Mouse (Mus musculus): Measurements from ENCODE around the gene E330017A01Rik.
"Not testable (repeated sequence)": the region's sequence is repeated elsewhere in the genome, so short reads cannot be mapped to it uniquely, and the experiment has no call there.

The E330017A01Rik gene

DNA sequence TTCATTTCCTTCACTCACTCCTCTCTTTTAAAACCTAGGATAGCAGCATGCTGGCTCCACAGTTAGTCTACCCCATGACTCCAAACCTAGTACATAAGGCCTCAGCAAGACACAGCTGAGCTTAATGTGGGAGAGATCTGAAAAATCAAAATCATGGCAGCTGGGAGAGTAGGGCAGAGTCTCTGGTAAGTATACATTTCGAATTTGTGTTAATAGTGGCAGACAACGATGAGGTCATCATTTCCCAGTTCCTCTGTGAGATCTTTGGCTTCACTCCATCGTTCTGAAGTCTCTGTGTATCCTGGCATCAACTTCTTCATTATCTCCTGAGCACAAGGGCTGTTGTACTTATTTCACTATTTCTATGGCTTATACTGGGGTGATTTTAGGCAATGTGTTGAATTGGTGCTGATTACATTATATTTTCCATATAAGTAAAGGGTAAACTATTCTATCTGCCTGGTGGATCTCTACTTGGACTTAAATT is at the start of gene E330017A01Rik:
Gene E330017A01Rik, minus strand, starts transcription at position 51 of the 487 bp plus-strand sequence.
- DNase-seq (ENCODE audit: low spot score in 2 of 2), result no peak

DNA sequence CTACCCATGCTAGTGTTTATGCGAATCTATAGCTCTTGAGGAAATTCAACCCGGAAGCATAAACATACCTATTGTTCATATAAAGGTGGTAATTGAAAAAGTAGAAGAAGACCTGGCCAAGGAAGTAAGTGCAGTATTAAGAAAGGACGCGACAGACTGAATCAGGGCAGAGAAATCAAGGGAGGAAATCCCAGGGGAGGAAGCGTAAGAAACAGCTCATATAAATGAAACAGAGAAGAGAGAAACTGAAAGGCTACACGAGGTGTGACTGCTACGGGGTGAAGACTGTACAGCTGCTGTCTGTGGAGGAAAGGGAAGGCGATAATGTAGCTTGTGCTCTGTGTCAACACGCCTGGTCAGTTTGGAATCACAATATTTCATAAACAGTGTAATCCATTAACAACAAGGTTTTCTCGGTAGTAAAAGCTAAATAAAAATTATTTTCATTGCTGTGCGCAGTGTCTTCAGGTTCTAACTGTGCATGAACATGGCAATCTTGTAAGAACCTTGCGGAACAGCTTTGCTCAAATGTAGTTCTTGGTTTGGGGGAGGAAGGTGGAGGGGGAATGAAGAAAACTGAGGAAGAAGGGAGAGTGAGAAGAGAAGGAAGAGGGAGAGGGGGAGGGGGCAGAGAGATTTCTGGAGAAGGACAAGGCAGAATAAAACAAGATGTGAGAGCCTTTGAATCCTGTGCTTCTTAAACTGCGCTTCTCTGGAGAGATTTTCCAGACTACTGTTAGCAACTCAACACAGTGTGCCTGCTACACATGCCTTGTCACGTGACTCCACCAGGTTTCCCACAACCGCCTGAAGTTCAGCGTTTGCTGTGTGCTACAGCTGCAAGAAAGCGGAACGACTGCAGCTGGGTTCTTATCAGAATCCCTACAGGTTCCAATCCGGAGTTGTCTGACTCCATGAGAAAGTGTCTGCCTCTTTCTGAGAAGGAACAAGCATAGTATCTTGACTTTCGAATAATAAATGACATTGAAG is 47.3 kb upstream of the E330017A01Rik start:
- no peak for DNase-seq (ENCODE audit: low spot score in 2 of 2)

DNA sequence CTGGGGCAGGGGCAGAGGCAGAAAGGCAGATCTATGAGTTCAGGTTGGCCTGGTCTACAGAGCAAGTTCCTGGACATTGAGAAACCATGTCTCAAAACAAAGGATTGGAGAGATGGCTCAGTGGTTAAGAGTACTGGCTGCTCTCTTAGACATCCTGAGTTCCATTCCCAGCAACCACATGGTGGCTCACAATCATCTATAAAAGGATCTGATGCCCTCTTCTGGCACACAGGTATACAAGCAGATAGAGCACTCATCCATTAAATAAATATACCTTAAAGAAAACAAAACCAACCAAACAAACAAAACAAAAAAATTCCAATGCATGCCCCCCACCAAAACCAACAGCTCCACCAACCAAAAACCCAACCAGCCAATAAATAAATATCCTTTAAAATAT is 46.0 kb upstream of the E330017A01Rik start:
- no peak for DNase-seq (ENCODE audit: low spot score in 2 of 2)

DNA sequence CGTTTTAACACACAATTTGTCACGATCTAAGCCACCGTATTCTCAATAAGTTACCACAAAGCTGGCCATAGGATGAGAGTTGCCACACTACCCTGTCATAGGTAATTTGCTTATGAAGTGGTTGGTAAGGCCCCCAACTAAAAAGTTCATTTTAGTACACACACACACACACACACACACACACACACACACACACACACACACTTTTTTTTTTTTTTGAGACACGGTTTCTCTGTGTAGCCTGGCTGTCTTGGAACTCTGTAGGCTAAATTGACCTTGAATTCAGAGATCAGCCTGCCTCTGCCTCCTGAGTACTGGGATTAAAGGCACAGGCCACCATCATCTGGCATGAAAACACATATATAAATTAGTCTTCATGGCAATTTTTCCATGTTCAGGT is 45.4 kb upstream of the E330017A01Rik start:
- no peak for DNase-seq (ENCODE audit: low spot score in 2 of 2)

DNA sequence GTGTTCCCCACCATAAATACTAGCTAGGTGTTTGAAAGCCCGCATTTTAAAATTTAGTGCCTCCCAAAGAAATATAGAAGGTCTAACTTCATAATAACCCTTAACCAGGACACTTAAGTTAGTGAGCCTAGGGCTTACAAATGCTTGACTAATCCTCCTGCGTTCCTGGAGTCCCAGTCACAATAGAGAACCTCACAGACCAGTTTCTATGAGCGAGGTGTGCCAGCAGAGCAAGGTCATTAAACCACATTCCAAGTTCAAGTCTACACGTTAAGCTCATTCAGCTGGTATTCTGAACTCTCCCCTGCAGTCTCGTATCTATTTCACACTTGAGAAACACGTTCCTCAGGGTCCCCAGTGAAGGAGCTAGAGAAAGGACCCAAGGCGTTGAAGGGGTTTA is 44.3 kb upstream of the E330017A01Rik start:
- DNase-seq (ENCODE audit: low spot score in 2 of 2), result peak; percentile 14 to 20

DNA sequence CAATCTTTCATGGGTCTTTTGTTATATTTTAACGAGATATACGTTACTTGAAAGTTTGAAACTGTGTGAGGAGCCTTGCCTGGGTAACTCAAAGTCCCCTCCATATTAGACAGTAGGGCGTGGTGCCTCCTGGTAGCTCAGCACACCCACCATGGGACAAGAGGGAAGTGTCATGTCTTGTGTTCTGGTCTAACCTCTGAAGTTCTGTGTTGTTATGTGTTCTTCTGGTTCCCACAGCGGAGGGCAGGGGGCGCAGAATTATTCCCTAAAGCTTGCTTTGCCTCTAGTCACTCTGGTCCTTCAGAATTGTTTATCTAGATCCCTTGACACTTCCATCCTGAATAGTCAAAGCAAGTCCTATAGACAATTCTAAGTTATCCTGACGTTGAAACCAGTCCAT is 43.5 kb upstream of the E330017A01Rik start:
- DNase-seq (ENCODE audit: low spot score in 2 of 2), result no peak

DNA sequence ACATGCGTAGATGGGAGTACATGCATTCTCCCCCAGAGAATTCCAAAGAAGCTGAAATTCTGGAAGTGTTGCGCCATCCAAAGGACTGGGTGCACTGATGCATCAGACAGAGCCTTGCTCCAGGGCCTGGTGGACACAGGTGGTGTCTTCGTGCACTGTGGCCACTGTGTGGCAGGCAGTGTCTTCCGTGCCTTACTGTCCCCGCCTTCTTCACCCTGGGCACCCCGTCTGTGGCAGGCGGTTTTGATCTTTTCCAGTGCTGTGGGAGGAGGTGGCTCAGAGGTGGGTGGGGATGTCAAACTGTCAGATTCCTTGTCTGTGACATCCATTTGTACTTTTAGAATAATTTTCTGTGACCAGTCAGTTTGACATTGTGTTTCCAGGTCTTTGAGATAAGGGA is 40.1 kb upstream of the E330017A01Rik start:
- no peak for DNase-seq (ENCODE audit: low spot score in 2 of 2)

DNA sequence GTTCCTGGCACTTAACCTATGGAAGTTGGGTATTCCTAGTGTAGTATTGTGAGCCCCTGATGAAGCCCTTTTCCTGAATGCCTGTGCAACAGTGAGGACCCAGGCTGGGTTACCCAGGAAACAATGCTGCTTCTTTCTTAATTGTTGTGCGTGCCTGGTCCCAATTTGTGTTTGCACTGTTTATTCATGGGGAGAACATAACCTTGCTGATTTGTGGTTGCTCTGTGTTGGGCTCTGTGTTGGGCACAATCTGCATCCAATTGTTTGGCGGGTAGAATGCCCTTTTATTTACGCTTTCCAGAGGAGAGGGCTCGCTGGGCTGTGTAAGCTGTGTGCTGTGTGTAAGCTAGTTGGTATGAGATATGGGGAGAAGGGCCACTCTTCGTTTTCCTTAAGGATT is 39.0 kb upstream of the E330017A01Rik start:
- DNase-seq (ENCODE audit: low spot score in 2 of 2), result no peak

DNA sequence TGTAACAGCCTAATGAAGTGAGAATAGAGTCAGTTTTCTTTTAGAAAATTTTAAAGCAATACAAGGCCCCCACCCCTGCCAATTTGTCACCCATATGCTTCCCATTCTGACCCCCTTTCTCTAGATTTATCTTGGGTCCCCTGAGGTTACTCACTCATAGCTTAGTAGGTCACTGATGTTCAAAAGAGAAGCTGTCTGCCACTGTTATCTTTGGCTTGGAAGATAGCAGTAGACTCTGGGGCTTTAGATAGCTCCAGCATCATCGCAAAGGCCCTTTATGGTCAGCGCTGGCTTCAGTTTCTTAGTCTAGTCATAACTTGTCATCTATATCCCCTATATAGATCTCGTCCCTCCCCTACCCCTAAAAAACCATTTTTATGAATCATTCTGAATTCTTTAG is 38.1 kb upstream of the E330017A01Rik start:
- no peak for DNase-seq (ENCODE audit: low spot score in 2 of 2)

DNA sequence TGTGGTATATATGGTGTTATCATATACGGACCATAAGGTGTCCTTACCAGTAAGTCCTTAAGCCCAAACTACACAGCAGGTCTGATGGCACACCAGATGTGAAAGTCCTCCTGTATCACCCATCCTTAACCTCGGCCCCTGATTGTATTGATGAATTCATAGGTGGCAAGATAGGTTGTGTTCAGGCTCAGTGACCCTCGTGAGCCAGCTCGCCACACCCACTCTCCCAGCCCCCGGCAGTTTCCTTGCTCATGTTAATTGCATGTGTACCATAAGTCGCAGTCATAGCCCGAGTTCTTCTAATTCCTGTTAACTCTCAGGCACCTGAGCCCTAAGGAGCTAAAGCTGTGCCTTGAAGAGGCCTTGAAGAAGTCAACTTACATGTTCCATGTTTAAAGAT is 37.6 kb upstream of the E330017A01Rik start:
- DNase-seq (ENCODE audit: low spot score in 2 of 2), result no peak

DNA sequence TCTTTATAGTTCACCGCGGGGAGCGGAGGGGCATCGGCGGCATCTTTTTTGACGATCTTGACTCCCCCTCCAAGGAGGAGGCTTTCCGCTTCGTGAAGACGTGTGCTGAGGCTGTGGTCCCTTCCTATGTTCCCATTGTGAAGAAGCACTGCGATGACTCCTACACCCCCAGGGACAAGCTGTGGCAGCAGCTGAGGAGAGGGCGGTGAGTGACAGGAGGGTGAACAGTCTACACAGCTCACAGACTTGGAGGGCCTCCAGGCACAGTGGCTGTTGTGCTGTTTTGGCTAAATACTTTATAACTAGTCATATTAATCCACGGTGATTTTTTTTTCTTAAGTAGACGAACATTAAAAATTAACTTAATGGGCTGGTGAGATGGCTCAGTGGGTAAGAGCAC is 36.7 kb upstream of the E330017A01Rik start:
- no peak for DNase-seq (ENCODE audit: low spot score in 2 of 2)

DNA sequence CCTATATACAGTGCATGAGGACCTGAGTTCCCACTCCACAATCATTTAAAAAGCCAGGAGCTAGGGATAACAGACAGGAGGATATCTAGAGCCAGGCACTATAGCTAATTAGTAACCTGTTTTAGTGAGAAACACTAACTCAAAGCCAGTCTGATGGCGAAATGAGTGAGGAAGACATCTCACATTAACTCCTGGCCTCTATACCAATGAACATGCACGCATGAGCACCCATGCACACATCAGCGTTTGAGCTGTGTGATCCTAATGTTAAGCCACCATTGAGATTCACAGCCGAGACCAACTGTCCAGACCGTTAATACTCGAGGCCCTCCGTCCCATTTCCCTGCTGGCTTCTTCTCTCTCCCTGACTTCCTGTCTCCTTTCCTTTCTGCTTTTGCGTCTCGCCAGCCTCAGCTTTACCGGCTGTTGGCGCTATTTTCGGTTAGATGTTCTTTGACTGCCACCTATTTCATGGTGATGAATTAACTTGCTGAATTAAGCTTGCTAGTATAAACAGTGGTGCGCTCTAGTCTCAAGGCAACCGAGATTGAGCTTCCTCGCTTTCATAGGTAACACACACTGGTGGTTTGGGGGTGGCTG is 35.4 kb upstream of the E330017A01Rik start:
- no peak for DNase-seq (ENCODE audit: low spot score in 2 of 2)

DNA sequence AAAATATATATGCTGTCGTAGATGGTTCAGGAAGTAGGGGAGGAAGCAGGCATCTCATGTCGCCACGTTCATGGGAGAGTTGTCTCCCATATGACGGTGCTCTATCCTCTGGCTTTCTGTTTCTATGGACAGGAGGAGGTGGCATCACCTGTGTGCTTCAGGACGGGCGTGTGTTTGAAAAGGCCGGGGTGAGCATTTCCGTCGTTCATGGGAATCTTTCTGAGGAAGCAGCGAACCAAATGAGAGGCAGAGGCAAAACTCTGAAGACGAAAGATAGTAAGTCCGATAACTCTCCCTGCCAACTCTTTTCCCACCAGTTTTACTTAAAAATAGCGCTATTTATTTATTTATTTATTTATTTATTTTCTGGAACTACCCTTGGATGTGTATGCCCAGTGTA is 33.9 kb upstream of the E330017A01Rik start:
- no peak for DNase-seq (ENCODE audit: low spot score in 2 of 2)

DNA sequence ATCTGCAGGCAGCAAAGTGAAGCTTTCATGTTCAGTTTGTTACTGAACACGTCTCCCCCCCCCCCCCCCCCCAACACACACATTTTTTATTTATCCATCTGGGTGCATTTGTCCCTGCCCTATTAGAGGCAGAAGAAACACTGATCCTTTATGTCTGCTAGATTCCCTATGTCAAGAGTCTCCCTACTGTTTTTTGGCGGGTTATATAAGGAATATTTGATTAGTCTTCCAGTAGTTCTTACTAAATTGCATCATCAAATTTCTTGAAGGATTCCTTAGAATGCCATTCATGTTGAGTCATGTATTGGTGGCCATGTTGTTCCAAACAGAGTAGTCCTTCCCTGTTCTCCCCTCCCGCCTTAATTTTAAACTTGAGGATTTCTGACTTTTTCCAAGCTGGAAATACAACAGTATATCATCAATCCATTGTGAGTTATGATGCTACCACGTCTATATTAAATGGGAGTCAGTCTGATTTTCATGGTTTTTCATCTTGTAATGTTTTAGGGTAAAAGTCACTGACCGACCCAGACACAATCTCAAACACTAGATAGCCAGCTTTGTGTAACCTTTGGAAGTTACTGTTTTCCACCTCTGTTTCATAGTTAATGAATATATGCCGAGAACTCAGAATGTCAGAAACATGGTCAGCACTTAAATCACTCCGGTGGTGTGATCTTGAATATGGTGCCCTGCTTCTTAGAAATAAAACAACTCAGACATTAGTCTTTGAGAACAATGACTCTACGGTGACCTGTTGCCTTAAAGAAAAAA is 32.9 kb upstream of the E330017A01Rik start:
- no peak for DNase-seq (ENCODE audit: low spot score in 2 of 2)

DNA sequence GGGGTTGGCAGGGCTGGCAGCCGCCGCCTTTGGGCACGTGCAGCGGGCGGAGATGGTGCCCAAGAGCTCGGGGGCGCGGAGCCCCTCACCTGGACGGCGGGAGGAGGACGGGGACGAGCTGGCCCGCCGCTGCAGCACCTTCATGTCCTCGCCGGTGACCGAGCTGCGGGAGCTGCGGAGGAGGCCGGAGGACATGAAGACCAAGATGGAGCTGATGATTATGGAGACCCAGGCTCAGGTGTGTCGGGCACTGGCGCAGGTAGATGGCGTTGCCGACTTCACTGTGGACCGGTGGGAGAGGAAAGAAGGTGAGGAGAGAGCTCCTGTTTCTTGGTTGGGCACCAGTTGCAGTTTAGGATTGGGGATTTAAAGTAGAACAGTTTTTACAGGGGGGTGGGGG is 32.1 kb upstream of the E330017A01Rik start:
- DNase-seq (ENCODE audit: low spot score in 2 of 2), result peak in 1 of 2 experiments; percentile 16

DNA sequence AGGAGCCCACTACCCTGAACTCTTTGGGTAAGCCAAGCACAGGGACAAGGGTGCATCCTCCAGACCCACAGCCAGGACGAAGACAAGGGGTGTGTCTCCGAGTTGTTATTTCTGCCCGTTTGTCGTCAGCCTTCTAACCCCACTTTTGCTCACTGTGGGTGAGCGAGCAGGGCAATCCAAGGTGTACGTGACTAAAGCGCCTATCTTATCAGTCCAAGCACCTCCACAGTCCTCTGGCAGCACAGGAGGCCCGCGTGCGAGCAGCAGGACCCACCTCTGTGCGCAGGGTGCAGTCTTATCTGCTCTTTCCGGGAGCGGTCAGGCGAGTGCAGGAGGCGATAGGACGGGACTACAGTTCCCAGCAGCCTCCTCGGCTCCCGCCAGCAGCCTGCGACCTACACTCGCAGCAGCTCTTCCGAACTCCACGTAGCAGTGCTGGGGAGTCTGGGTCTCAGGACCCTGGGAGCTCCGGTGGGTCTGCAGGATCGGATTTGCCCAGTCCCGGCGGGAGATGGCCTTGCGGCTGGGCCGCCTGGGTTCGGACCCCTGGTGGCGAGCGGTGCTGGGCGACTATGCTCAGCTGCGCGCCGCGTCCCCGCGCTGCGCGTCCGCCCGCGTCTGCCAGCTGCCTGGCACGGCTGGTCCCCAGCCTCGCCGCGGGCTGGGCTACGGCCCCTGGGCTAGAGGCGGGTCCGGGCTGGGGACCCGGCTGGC is 31.5 kb upstream of the E330017A01Rik start, which contains the start of gene Cpox:
Gene Cpox, plus strand, starts transcription at position 376 of the 714 bp plus-strand sequence.
- peak; percentile 77 to 82 for DNase-seq (ENCODE audit: low spot score in 2 of 2)

DNA sequence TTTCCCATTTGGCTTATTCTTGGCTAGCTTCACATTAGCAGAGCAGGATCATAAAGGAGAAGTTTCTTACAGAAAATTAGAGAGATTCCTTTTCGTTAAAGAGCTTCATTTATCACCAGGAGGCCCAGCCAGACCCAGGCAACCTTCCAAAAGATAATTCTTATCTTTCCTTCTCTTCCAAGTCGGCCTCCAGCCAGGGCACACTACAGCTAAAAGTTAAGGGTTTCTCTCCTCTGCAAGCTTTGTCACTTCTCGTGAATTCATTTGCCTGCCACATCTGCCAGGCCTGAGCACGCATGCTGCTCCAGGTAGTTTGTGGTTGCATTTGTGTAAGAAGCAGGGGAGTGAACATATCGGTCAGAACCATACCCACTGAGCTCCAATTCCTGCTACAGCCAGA is 30.7 kb upstream of the E330017A01Rik start:
- DNase-seq (ENCODE audit: low spot score in 2 of 2), result no peak

DNA sequence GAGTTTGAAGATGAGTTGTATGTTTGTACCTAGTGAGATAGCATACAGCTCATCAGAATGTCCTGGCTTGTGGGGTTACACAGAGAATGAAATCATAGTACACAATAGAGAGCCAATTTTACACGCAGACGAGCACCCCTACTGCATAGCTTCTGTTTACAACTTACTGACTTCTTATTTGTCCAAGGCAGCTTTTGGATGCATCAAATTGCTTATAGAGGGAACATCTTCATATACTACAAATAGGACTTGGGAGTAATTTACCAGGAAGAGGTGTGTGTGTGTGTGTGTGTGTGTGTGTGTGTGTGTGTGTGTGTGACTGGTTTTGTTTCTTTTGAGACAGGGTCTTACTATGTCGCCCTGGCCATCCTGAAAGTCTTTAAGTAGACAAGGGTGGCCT is 30.0 kb upstream of the E330017A01Rik start:
- no peak for DNase-seq (ENCODE audit: low spot score in 2 of 2)

DNA sequence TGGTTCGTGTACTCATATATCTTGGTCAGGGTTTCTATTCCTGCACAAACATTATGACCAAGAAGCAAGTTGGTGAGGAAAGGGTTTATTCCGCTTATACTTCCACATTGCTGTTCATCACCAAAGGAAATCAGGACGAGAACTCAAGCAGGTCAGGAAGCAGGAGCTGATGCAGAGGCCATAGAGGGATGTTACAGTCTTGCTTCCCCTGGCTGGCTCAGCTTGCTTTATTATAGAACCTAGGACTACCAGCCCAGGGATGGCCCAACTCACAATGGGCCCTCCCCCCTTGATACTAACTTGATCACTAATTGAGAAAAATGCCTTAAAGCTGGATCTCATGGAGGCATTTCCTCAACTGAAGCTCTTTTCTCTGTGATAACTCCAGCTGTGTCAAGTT is 28.1 kb upstream of the E330017A01Rik start:
- DNase-seq (ENCODE audit: low spot score in 2 of 2), result not testable (repeated sequence)

DNA sequence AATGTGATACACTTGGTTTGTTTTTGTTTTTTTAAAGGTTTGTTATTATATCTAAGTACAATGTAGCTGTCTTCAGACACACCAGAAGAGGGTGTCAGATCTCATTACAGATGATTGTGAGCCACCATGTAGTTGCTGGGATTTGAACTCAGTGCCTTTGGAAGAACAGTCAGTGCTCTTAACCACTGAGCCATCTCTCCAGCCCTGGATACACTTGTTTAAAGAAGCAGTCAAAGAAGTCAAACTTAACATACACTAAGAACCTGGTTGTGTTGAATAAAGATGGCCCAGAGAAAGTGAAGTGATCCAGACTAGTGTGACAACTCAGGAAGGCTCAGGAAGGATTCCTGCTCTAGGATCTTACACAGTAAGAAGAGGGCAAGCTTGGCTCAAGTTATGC is 26.6 kb upstream of the E330017A01Rik start:
- not testable (repeated sequence) for DNase-seq (ENCODE audit: low spot score in 2 of 2)

DNA sequence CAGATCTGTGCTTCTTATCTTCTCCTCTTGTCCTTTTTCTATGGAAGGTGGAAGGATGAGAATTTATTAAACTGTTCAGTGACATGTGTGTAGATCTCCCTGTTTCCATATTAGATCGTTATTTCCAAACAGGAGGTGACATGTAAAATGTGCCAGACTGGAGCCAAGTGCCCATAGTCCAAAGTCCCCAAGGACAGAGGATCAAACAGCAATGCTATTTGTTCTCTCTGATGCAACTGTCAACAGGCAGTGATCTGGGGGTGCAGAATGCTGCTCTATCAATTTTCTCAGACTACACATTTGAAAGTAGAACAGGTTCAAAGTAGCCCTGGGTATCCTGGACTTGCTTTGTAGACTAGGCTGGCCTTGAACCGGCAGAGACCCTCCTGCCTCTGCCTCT is 25.3 kb upstream of the E330017A01Rik start:
- no peak for DNase-seq (ENCODE audit: low spot score in 2 of 2)

All from urinary bladder, postnatal 36 days (tissue).